Mouse (Mus musculus): Measurements from ENCODE around the gene Theg. TPM values are rescaled to one million over a fixed set of nuclear protein-coding genes. Genes with fewer than 3 reads are reported as not detected.

Gene Theg
- polyA plus RNA-seq, 1 experiment from 2014 or later = not detected

- Histone ChIP-seq H3K9me3 (ENCODE audit: low read length) (no peaks in the 10 kb centered on the region), H3K4me2 (ENCODE audit: low read depth, low read length) (peak within 1 kb of the TSS; percentile 96), H3K36me3 (replicated peaks; ENCODE audit: insufficient read depth, low read length) (0 out of 2 replicates have a peak, but pooled peaks cover 2% of the 10 kb centered on the region), H3K27ac (ENCODE audit: low read depth) (peak within 1 kb of the TSS; percentile 88), H3K4me3 (ENCODE audit: low read depth, low read length) (peak within 1 kb of the TSS; percentile 66), H3K27me3 (ENCODE audit: insufficient read depth, low read length) (no peaks in the 10 kb centered on the region), H3K4me1 (ENCODE audit: insufficient read depth) (peaks cover 18% of the 10 kb centered on the region), H3K9ac (replicated peaks) (peak within 1 kb of the TSS; percentile 74)
- TF ChIP-seq CTCF (IDR thresholded peaks at IDR 0.05; ENCODE audit: low read depth) = peak; percentile 75
- no peak for TF ChIP-seq EP300 (IDR thresholded peaks at IDR 0.05; ENCODE audit: low read depth)
- DNase-seq (peak; percentile 89), ATAC-seq (peak; percentile 93)
- WGBS (ENCODE audit: insufficient replicate concordance) = under 1% methylated on average over 52 of the region's 52 CpGs
Observed at GRCm38 (mm10) chr10:79533126-79533911, 53.8 kb downstream of the Theg start, which contains the start of gene Plpp2. Plpp2 (minus strand) TSS chr10:79533796.

- DNase-seq = peak; percentile 15
- TF ChIP-seq EP300 (IDR thresholded peaks at IDR 0.05; ENCODE audit: low read depth) = no peak
- no peak for TF ChIP-seq CTCF (IDR thresholded peaks at IDR 0.05; ENCODE audit: low read depth)
- H3K36me3 ChIP-seq (replicated peaks; ENCODE audit: insufficient read depth, low read length) = 0 out of 2 replicates have a peak, but pooled peaks cover 2% of the 10 kb centered on the region
- H3K9ac ChIP-seq (replicated peaks) = peak overlapping the region; percentile 74
- peak overlapping the region; percentile 66 for H3K4me3 ChIP-seq (ENCODE audit: low read depth, low read length)
- peak; percentile 16; the same call in 1 of the 2 replicates for ATAC-seq
- WGBS (ENCODE audit: insufficient replicate concordance) = 39% methylated on average over 3 of the region's 3 CpGs
- no peaks in the 10 kb centered on the region for H3K27me3 ChIP-seq (ENCODE audit: insufficient read depth, low read length)
- H3K4me2 ChIP-seq (ENCODE audit: low read depth, low read length) = peak overlapping the region; percentile 96
- peak overlapping the region; percentile 88 for H3K27ac ChIP-seq (ENCODE audit: low read depth)
- no peaks in the 10 kb centered on the region for H3K9me3 ChIP-seq (ENCODE audit: low read length)
- H3K4me1 ChIP-seq (ENCODE audit: insufficient read depth) = peaks cover 18% of the 10 kb centered on the region
Observed at GRCm38 (mm10) chr10:79532678-79533077, 54.5 kb downstream of the Theg start.

- H3K4me1 ChIP-seq (ENCODE audit: insufficient read depth) = peaks cover 18% of the 10 kb centered on the region
- H3K4me2 ChIP-seq (ENCODE audit: low read depth, low read length) = no peak overlapping the region
- DNase-seq (peak; percentile 11), ATAC-seq (no peak)
- no peaks in the 10 kb centered on the region for H3K9me3 ChIP-seq (ENCODE audit: low read length)
- TF ChIP-seq CTCF (IDR thresholded peaks at IDR 0.05; ENCODE audit: low read depth) (no peak), EP300 (IDR thresholded peaks at IDR 0.05; ENCODE audit: low read depth) (no peak)
- H3K36me3 ChIP-seq (replicated peaks; ENCODE audit: insufficient read depth, low read length) = peaks cover 2% of the 10 kb centered on the region; the same call in 1 of the 2 replicates
- WGBS (ENCODE audit: insufficient replicate concordance) = 56% methylated on average over 3 of the region's 3 CpGs
- no peak overlapping the region for H3K4me3 ChIP-seq (ENCODE audit: low read depth, low read length)
- no peak overlapping the region for H3K27ac ChIP-seq (ENCODE audit: low read depth)
- H3K9ac ChIP-seq (replicated peaks) = no peak overlapping the region
- H3K27me3 ChIP-seq (ENCODE audit: insufficient read depth, low read length) = no peaks in the 10 kb centered on the region
Observed at GRCm38 (mm10) chr10:79531593-79531992, 55.5 kb downstream of the Theg start.

- no peak overlapping the region for H3K27ac ChIP-seq (ENCODE audit: low read depth)
- no peak overlapping the region for H3K4me2 ChIP-seq (ENCODE audit: low read depth, low read length)
- TF ChIP-seq EP300 (IDR thresholded peaks at IDR 0.05; ENCODE audit: low read depth) (no peak), CTCF (IDR thresholded peaks at IDR 0.05; ENCODE audit: low read depth) (no peak)
- peaks cover 18% of the 10 kb centered on the region for H3K4me1 ChIP-seq (ENCODE audit: insufficient read depth)
- ATAC-seq (no peak), DNase-seq (no peak)
- 93% methylated on average over 13 of the region's 13 CpGs for WGBS (ENCODE audit: insufficient replicate concordance)
- no peaks in the 10 kb centered on the region for H3K27me3 ChIP-seq (ENCODE audit: insufficient read depth, low read length)
- peaks cover 5% of the 10 kb centered on the region for H3K36me3 ChIP-seq (replicated peaks; ENCODE audit: insufficient read depth, low read length)
- H3K9ac ChIP-seq (replicated peaks) = no peak overlapping the region
- H3K4me3 ChIP-seq (ENCODE audit: low read depth, low read length) = no peak overlapping the region
- H3K9me3 ChIP-seq (ENCODE audit: low read length) = no peaks in the 10 kb centered on the region
Observed at GRCm38 (mm10) chr10:79530721-79531120, 56.4 kb downstream of the Theg start.

GRCm38 (mm10) chr10:79530241-79530640 is 56.9 kb downstream of the Theg start:
- no peak overlapping the region for H3K4me3 ChIP-seq (ENCODE audit: low read depth, low read length)
- H3K4me2 ChIP-seq (ENCODE audit: low read depth, low read length) = no peak overlapping the region
- TF ChIP-seq EP300 (IDR thresholded peaks at IDR 0.05; ENCODE audit: low read depth) = no peak
- no peak for TF ChIP-seq CTCF (IDR thresholded peaks at IDR 0.05; ENCODE audit: low read depth)
- no peaks in the 10 kb centered on the region for H3K9me3 ChIP-seq (ENCODE audit: low read length)
- WGBS (ENCODE audit: insufficient replicate concordance) = 64% methylated on average over 8 of the region's 8 CpGs
- DNase-seq (peak; percentile 9), ATAC-seq (no peak)
- H3K9ac ChIP-seq (replicated peaks) = no peak overlapping the region
- no peaks in the 10 kb centered on the region for H3K27me3 ChIP-seq (ENCODE audit: insufficient read depth, low read length)
- H3K27ac ChIP-seq (ENCODE audit: low read depth) = no peak overlapping the region
- peaks cover 9% of the 10 kb centered on the region for H3K36me3 ChIP-seq (replicated peaks; ENCODE audit: insufficient read depth, low read length)
- peaks cover 18% of the 10 kb centered on the region for H3K4me1 ChIP-seq (ENCODE audit: insufficient read depth)

- peaks cover 9% of the 10 kb centered on the region for H3K36me3 ChIP-seq (replicated peaks; ENCODE audit: insufficient read depth, low read length)
- H3K9me3 ChIP-seq (ENCODE audit: low read length) = no peaks in the 10 kb centered on the region
- no peak overlapping the region for H3K4me3 ChIP-seq (ENCODE audit: low read depth, low read length)
- H3K4me1 ChIP-seq (ENCODE audit: insufficient read depth) = peaks cover 9% of the 10 kb centered on the region; the same call in 1 of the 2 replicates
- ATAC-seq (no peak), DNase-seq (peak; percentile 9)
- TF ChIP-seq CTCF (IDR thresholded peaks at IDR 0.05; ENCODE audit: low read depth) = peak; percentile 27; the same call in 1 of the 2 replicates
- TF ChIP-seq EP300 (IDR thresholded peaks at IDR 0.05; ENCODE audit: low read depth) = no peak
- H3K27ac ChIP-seq (ENCODE audit: low read depth) = no peak overlapping the region
- H3K4me2 ChIP-seq (ENCODE audit: low read depth, low read length) = no peak overlapping the region
- no peaks in the 10 kb centered on the region for H3K27me3 ChIP-seq (ENCODE audit: insufficient read depth, low read length)
- no peak overlapping the region for H3K9ac ChIP-seq (replicated peaks)
- 84% methylated on average over 3 of the region's 3 CpGs for WGBS (ENCODE audit: insufficient replicate concordance)
Observed at GRCm38 (mm10) chr10:79528081-79528480, 59.0 kb downstream of the Theg start.

All from liver, postnatal 0 days (tissue).